Mouse (Mus musculus) layer of hippocampus, adult 18-20 months (tissue): ENCODE measurements around the gene Ttc7. TPM values are rescaled to one million over a fixed set of nuclear protein-coding genes. Genes with fewer than 3 reads are reported as not detected.
A peak's percentile ranks its signal among the peaks of the same experiment; 100 is the strongest.

Experiments used
- DNase-seq, 2 experiments: peaks; one replicate each; pipeline ENCODE4 v3.0.0; 2022; ENCODE audit warnings: low spot score in 2 of 2
- total RNA-seq, 2 experiments: library from RNA; stranded (reverse); gene quantifications; 2 replicates each; pipeline ENCODE4 v1.2.3; 2021

Ttc7 gene
- total RNA-seq, 2 experiments from 2014 or later = 7.5 to 8.0 TPM

DNA sequence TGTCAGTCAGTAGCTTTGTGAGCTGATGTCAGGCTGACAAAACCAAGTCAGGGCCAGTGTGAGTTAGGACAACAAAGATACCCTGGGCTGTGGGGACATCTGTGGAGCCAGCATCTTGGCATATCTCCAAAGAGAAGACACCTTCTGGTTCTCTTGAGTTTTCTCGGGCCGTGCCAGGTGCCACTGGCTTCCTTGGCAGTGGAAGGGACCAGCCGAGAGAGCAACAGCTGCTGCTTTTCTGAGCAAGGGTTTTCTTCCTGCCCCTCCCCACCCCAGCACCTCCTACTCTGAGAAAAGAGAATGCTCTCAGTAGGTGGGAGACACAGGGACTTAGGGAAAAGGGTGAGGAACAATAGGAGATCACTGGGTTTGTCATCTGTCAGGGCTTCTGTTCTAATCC lies 78.4 kb downstream of the Ttc7 start:
- no peak for DNase-seq

DNA sequence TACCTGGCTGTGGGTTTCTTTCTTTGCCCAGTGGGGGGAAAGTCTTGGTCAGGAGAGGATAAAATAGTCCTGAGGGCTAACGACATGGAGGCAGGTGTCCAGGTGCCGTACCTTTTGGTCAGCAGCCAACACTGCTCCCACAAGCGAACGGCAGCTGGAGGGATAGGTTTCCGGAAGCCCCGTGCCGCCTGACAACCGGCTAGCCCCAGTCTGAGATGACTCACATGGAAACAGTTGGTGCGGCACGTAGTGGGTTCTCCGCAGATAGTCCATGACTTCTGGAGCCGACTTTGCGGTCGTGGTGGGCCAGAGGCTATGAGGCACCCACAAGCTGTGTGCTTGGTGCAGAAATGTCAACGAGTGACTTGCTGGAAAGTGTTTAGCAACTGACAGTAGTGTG lies 81.4 kb downstream of the Ttc7 start:
- DNase-seq = no peak

DNA sequence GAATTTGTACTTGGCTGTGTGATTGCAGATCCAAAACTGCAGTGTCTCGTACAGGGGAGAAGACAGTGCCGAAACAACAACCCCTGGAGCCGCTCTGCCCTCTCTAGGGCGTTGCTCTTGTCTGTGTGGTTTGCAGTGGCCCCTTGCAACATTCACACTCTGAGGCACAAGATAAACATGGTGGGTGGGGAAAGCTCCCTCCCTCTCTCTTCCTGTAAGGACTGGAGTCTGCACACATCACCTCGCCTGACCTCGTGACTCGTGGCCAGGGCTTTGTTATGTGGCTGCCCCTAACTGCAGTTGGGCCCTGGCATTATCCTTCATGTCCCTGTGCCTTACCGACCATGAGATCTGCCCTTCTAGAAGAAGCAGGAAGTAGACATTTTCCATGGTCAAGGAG lies 82.6 kb downstream of the Ttc7 start:
- no peak for DNase-seq

DNA sequence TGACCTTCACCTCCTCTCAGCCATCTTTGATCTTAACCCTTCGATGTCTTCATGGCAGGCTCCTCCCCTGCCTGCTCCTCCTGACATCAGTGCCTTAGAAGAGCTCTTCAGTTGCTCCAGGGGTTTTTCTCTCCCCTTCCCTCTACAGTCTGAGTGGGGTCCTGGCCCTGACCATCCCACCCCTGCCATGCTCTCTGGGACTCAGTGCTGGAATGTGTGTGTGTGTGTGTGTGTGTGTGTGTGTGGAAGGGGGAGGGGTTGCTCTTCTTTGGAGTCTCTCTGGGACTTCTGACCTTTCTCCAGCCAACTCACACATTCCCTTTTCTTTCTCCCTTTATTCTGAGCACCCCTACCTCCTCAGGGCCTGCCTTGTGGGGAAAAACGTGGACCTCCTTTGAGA lies 83.8 kb downstream of the Ttc7 start:
- DNase-seq = no peak

DNA sequence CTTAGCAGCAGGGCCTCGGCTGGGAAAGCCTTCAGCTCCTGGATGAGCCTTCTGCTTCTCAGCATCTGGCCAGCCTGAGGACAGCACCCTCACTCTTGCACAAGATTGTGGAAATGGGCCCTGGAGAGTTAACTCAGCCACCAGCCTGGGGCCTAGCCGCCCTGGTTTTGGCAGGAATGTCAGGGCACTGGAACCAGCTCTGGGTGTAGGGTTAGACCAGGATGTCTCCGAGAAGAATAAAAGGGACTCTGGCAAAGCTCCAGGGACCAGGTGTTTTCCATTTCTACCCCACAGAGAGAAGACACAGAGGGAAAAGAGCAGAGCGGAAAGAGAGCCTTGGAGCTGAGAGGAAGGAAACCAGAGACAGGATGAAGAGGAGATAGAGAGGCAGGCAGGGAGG lies 84.5 kb downstream of the Ttc7 start:
- DNase-seq = no peak

DNA sequence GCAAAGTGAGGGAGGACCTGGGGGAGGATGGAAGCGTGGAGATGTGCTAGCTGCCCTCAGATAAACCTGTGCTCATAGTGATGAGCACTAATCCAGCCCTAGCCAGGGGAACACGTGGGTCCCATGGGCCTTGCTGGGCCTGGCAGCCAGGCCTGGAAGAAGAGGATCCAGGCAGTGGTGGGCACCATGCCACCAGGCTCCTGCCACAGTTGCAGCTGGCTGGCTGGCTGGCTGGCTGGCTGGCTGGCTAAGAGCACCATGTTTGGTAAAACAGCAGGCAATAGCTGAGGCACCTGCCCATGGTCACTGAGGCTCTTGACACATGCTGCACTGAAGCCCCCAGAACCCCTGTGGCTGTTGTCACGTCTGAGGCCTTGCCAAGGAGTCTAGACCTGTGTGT lies 85.0 kb downstream of the Ttc7 start:
- DNase-seq = peak; percentile 49 to 72

DNA sequence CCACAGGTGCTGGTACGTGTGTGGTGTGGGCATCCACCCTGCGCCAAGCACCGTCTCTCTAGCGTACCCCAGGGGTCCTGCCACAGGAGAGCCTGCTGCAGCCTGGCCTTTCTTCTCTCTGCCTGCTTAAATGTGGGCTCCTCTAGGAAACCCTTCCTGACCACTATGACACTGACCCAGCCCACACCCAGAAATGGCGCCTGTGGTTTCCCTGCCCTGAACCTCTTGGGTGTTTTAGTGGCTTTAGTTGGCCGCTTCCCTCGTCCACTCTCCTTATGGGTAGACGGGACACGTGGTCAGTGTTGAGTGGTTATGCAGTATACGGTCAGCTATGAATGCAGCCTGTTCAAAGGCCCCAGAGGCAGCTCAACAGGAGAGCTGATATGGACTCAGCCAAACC lies 85.8 kb downstream of the Ttc7 start:
- no peak for DNase-seq

DNA sequence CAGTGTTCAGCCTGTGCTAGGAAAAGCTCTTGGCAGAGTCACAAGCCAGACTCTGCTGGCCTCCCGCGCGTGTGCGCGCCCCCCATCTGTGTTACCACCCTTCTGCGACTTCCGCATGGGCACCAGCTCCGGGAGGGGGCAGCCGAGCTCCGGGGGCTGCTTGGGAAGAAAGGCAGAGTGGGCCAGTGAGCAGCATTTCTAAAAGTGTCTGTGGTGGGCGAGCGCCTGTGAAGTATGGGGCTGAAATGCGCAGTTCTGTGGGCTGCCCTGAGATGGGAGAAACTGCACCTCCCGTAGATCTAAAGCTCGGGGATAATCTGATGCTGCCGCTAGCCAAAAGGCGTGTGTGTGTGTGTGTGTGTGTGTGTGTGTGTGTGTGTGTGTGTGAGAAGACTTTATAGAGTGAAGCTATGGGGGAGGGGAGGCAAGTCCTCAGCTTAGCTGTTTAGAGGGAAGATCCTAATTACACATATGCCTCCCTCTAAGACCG lies 86.6 kb downstream of the Ttc7 start:
- DNase-seq = peak; percentile 65 to 75

DNA sequence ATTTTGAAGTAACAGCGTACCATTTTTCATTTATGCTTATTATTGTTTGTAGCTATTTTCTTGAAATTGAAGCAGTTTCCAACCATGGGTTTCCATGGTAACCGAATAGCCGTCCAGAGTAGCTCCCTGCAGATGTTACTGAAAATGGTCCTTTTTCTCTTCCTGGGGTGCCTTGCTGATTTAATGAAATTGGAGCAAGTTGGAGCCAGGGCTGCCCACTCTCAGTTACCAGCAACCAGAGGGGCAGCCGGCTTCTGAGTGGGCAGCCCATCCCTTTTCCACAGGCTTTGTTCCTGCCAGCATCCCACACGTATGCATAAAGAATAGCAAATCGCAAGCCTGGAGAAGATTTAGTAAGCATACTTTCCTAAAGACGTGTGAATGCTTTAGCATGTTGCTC lies 89.5 kb downstream of the Ttc7 start:
- DNase-seq = peak; percentile 49 to 66

DNA sequence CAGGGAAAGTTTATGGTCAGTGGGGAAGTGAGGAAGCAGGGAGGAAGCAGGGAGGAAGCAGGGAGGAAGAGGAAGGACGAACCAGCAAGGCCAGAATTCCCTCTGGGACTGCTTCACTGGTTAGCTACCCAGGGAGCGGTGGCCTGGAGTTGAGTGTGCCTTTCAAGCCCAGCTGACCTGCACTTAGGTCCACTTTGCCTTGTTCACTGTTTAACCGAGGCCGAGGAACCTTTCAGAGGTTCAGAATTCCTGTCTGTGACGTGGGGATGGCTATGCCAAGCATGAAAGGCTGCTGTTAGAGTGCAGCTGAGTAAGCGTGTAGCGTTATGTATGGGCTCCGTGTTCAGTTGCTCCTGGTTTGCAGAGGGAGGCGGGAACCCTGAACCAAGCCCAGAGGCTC lies 90.6 kb downstream of the Ttc7 start:
- no peak for DNase-seq

DNA sequence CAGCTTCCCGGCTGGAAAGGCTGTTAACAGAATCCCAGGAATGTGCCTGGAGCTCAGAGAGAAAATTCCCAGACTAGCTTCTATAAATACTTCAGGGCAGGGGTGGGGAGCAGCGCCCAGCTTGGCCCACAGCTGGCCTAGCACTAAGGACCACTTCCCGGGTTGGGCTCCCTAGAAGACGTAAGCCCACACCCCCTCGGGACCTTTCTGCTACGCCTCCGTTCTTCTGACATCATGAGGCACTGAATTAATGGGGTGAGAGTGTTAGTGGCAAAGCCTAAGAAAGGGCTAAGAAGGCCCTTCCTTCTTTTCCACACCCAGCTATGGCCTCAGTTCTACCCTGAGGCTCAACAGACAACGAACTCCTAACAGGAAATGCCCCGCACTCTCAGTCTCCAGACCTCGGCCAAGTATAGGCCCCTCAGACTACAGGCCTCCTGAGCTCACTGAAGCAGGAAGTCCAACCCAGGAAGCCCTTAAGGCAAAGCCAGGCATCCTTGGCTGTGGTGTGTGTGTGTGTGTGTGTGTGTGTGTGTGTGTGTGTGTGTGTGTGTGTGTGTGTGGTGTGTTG lies 93.3 kb downstream of the Ttc7 start:
- no peak for DNase-seq

DNA sequence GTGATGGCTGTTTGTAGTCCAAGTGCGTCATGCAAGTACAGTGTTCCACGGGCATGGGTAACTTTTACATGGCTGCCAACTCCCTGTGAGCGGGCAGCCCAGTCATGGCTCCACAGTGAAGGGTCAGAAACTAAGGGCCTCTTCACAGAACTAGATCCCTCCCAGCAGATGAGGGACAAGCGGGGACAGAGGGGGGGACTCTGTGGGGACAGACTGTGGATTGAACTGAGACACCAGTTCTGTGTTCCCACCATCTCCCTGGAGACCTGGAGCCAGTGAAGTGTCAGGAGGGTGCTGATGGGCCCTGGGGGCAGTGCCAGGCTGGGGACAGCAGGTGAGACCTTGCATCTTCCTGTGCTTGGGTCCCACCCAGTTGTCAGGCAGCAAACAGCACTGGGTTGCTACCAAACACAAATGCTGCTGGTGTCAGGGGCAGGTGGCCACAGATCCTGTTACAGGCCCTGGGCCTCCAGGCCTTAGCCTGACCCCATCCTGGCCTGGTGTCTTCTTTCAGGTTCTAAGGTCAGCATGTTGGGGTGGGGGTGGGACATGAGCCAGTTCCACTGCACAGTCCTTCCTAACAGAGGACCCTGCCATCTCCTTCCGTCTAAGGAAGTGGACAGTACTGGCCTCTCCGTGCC lies 94.3 kb downstream of the Ttc7 start:
- DNase-seq = no peak

DNA sequence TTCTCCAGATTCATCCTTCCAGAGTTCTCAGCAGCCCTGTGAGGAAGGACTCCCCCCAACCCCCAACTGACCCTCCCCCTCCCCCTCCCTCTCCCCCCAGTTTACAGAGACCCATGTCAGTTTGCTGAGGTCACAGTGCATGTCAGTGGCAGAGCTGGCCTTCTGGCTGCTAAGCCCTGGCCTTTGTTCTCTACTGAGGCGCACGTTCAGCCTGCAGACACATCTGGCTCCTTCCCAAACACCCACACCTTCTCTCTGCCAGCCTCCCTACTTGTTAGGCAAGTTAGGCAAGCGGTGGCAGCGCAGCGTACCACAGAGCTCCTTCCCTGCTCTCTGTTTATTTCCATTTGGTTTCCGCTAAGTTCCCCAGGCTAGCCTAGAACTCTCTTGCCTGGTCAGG lies 94.8 kb downstream of the Ttc7 start:
- DNase-seq = peak; percentile 58 to 81

DNA sequence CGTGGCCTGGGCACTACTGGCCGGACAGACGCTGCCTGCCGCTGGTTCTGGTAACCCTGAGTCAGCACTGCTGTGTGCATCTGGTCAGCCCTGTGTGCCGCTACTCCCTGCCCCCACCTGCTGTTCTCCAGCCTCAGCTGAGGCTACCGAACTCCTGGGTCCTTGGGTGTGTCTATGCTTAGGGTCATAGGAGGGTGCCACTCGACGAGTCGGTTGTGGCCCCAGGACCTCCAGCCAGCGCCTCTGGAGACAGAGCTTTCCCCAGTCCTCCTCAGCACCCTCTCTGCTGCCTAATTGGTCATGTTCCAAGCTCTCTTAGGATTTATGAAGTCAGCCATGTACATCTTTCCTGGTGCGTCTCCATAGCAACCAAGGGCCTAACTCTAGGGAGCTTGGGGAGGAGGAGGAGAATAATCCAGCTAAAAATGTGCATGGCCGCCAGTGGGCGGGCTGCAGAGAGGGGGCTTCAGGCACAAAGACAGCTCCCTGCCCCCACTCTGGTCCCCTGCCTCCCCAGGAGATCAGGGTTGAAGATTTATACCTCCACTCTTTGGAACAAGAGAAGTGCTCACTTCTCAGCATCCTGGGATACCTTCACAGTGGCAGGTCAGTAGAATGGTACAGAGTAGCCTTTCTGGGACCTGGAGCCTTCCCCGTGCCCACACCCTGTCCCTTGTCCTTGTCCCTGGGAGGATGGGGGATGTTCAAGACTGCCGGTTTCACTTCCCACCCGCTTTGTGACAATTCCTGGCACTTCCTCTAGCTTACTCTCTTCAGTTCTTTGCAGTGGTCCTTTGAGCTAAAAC lies 95.9 kb downstream of the Ttc7 start:
- peak; percentile 43 to 77 for DNase-seq

DNA sequence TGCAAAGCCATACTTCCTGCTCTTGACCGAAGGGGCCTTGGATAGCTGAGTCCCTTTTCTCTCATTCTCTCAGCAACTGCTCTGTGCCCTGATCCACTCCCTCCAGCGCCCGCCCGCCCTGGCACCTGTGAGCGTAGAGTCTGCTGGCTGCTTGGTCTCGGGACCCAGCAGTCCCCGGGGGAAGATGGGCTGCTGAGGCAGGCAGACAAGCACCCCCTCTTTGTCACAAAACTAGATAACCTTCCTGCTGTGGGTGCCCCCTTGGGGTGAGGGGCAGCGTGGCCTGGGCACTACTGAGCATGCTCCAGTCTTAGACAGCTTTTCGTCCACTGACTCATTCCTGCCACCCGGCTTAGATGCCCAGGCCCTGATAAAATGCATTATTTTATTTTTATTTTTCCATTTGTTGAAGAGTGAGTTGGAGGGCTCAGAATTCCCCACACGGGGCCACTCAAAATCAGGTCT lies 96.5 kb downstream of the Ttc7 start:
- no peak for DNase-seq

DNA sequence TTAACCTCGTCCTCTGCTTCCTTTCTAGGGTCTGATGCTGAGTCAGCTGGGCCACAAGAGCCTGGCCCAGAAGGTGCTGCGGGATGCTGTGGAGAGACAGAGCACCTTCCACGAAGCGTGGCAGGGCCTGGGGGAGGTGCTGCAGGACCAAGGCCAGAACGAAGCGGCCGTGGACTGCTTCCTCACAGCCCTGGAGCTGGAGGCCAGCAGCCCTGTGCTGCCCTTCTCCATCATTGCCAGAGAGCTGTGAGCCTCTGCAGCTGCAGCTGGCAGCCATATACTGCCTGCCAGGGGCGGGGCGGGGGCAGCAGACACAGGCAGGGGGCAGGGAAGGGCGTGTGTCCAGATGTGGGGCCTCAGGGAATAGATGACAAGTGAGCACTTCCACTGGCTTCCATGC lies 97.1 kb downstream of the Ttc7 start:
- no peak for DNase-seq

DNA sequence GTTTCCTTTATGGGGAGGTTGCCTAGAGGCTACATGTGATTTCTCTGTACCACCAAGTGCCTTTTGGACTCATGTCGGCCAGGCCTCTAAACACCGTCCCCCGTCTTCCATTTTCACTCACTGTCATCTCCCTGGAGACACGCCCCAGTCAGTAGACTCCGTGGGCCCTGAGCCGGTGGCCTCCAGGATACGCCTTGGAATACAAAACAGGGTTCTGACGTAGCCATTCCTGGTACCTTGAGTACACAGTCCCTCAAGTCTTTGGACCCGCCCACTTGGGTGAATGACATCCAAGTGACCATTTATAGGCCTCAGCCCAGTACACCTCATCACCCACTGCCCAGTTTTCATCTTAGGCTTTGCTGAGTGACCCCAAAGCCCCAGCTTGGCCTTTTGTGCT lies 98.0 kb downstream of the Ttc7 start:
- no peak for DNase-seq

DNA sequence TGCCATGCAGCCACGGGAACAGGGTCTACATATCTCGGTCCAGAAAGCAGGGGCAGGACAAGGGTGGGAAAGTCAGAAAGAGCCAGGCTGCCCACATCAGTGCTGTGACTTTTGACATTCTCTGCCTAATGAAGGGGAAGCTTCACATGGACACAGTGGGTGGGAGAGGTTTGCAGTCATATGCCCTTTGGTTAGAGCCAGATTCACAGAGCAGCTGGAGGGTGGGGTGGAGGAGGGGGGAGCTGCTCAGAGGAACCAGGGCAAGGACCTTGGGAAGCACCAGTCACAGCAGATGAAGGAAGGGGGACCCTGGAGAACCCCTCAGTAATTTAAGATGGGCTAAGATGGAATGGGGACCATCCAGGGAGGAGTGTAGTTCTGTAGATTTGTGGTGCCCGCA lies 103.1 kb downstream of the Ttc7 start:
- DNase-seq = no peak

DNA sequence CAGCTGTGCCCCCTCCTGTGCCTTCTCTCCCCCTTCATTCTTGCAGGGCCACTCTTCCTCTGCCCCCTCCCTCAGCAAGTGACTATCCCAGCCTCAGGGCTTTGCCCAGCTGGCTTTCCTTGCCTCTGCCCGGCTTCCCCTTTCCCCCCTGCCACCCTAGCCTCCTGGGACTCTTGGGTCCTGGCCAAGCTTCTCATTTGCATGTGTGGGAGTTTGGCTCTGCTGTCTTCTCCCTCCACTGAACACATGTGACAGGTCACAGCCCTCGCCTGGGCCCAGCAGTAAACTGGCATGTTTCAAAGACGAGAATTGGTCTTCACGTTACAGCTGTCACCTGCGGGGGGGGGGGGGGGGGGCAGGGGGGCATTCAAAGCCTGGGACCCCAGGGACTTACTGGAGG lies 104.4 kb downstream of the Ttc7 start:
- no peak for DNase-seq

DNA sequence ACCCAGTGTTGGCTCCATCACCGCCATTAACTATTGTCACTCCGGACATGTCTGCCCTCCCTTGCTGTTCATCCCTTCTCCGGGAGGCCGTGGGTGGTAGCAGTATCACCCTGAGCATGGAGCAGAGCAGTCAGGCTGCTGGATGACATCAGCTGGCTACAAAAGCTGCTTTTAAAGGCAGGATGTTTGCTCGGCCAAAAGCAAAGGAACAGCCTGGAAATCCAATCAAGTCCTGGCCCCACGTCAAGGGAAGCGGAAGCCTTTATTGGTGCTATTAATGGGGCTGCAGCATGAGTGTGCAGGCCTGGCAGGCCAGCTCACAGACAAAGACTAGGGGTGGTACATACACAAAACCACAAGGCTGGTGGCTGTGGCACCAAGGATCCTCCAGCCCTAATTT lies 108.6 kb downstream of the Ttc7 start:
- DNase-seq = peak; percentile 40 to 61

DNA sequence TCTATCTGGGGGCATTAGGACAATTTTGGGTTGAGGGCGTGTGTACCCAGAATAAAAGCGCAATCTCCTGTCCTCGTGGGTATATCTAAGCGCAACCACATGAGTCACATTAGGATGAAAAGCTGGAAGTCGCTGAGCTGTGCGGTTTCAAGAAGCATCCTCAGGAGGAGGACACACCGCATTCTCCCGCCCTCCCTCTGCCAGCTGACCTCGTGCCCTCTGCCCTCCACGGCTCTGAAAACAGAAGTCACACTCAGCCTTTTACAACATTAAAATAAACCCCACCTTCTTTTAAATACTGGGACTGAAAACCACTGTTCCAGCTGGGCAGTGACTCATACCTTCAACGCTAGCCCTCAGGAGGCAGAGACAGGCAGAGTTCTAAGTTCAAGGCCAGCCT lies 114.4 kb downstream of the Ttc7 start:
- no peak for DNase-seq

DNA sequence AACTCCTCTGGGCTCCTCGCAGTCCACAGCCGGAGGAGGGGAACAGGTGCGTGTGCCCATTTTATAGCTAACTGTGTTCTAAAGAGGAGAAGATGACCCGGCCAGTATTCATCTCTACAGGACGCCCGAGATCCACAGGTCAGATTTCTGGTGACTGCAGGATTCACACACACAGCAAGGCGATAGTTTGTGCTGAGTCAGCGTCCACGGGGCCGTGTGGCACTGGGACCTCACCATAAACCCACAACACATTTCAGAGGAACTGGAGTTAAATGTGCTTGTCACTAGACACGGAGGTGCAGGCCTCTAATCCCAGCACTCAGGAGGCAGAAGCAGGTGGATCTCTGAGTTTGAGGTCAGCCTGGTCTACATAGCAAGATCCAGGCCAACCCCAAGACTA lies 119.8 kb downstream of the Ttc7 start:
- DNase-seq = no peak
